Mouse (Mus musculus): Measurements from ENCODE around the gene Sdk2.

The Sdk2 gene

GRCm38 (mm10) chr11:113797014-113797983, 269.5 kb downstream of the Sdk2 start:
- no peak for DNase-seq (ENCODE audit: low read depth in 2 of 2, low spot score in 2 of 2)

- no peak for DNase-seq (ENCODE audit: low read depth in 2 of 2, low spot score in 2 of 2)
These were observed 271.0 kb downstream of the Sdk2 start for GRCm38 (mm10) chr11:113795846-113796245.

DNA sequence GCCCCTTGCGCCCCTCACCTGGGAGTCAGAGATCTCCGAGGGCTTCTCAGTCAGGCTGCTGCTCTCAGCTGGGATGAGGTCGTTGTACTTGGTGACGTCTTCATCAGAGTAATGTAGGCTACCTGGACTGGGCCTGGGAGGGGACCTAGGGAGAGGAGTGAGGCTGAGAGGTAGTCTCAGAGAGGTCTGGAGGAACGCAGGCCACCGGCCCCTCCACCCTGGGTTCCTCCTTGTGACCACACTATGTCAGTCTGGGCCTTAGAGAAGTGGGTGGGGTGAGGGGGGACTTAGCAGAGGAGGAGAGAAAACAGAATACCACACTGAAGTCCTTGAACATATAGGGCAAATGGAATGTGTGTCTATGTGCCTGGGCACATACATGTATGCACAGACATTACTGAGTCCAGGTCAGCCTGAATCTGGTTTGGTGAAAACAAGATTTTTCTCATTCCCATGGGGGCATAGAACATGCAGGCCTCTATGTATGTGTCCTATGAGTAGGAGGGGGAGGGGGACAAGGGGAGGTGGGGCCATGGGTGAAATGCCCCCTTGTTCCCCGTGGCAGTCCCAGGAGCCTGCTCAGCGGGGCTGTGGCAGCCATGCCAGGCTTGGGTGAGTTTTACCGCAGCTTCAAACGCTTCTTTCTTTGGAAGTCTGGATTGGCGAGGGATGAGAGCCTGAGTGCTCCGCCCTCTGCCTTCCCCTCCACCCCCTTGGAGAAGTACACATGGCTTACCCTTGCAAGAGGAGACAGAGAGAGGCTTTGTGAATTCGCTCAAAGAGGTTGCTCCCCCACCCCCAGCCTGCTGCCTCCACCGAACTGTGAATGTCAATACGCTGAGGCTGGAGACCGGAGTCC, 275.3 kb downstream of the Sdk2 start:
- DNase-seq (ENCODE audit: low read depth in 2 of 2, low spot score in 2 of 2), result no peak

GRCm38 (mm10) chr11:113789101-113789500, 277.7 kb downstream of the Sdk2 start:
- no peak for DNase-seq (ENCODE audit: low read depth in 2 of 2, low spot score in 2 of 2)

DNA sequence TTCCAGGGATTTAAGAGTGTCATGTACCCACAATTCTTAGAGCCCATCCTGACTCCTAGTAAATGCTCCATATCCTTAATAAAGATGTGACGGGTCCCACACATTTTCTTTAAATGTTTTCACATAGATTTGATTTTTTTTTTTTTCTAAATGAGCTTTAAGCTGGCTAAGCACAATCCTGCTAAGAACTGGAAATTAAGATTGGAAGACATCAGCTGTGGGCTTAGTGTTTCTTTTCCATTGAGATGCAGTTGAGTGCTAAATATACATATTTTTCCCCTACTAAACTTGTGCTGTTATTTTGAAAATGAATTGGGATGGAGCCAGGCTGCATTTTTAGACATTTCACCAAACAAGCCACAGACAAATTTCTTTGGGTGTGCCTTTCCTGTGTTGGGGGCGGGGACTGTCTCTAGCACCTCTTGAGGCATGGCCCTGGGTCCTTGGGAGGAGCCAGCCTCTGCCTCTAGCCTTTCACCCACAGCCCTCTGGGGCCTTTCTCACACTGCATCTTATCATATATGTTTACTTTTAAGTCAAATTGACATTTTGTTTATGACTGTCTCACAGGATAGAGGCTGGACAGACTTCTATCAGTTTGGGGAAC, 278.6 kb downstream of the Sdk2 start:
- DNase-seq (ENCODE audit: low read depth in 2 of 2, low spot score in 2 of 2), result no peak

GRCm38 (mm10) chr11:113787432-113788182, 279.2 kb downstream of the Sdk2 start:
- no peak for DNase-seq (ENCODE audit: low read depth in 2 of 2, low spot score in 2 of 2)

GRCm38 (mm10) chr11:113787009-113787408, 279.8 kb downstream of the Sdk2 start:
- DNase-seq (ENCODE audit: low read depth in 2 of 2, low spot score in 2 of 2), result no peak

GRCm38 (mm10) chr11:113786395-113786794, 280.5 kb downstream of the Sdk2 start:
- no peak for DNase-seq (ENCODE audit: low read depth in 2 of 2, low spot score in 2 of 2)

GRCm38 (mm10) chr11:113785406-113786171, 281.3 kb downstream of the Sdk2 start:
- no peak for DNase-seq (ENCODE audit: low read depth in 2 of 2, low spot score in 2 of 2)

GRCm38 (mm10) chr11:113784656-113785396, 282.0 kb downstream of the Sdk2 start:
- no peak for DNase-seq (ENCODE audit: low read depth in 2 of 2, low spot score in 2 of 2)

DNA sequence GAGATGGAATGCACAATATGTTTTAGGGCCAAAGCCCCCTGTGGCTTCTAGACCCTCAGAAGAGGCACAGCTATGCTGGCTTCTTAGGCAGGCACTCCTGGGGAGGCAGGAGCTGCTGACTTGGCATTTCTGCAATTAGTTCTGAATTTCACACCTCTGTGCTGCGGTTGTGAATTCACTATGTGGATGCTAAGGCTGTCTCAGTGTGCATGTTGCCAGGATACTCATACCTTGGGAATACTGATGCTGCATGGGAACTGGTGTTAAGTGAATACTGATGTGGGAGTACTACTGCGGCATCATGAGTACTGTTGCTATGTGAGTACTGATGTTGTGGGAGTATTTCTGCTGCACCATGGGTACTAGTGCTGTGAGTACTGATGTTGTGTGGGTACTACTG, 284.4 kb downstream of the Sdk2 start:
- DNase-seq (ENCODE audit: low read depth in 2 of 2, low spot score in 2 of 2), result no peak

DNA sequence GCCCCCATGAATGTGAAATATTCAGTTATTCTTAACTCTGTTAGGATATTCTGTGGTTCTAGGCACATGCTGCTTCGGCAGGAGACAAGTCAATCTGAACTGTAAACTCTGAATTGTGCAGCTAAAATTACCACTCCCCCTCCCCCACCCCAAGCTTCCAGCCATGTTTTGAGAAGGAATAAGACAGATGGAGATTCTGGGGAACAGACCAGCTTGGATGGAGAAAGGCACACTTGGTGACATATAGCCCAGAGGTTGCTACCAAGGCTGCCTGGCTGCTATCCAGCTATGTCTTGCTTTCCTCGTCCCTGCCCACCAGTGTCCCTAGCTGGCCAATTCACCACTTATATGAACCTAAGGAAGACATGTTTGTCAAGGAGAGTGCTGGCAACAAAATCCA, 284.8 kb downstream of the Sdk2 start:
- no peak for DNase-seq (ENCODE audit: low read depth in 2 of 2, low spot score in 2 of 2)

DNA sequence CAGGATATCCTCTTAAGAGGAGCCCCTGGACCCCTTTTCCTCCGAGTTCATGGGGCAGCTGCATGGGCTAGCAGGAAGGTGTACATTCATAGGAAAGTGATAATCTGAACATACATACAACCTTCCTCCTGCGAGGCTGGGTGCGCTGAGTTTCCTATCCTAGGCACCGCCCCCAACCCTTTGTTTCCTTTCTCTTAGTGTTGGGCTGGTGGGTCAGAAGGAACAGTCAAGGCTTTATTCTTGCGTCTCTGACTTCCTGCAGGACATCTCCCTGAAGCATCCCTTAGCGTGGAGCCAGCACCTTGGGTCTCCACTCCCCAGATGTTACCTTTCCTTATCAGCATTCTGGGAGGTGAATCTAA, 287.2 kb downstream of the Sdk2 start:
- DNase-seq (ENCODE audit: low read depth in 2 of 2, low spot score in 2 of 2), result no peak

DNA sequence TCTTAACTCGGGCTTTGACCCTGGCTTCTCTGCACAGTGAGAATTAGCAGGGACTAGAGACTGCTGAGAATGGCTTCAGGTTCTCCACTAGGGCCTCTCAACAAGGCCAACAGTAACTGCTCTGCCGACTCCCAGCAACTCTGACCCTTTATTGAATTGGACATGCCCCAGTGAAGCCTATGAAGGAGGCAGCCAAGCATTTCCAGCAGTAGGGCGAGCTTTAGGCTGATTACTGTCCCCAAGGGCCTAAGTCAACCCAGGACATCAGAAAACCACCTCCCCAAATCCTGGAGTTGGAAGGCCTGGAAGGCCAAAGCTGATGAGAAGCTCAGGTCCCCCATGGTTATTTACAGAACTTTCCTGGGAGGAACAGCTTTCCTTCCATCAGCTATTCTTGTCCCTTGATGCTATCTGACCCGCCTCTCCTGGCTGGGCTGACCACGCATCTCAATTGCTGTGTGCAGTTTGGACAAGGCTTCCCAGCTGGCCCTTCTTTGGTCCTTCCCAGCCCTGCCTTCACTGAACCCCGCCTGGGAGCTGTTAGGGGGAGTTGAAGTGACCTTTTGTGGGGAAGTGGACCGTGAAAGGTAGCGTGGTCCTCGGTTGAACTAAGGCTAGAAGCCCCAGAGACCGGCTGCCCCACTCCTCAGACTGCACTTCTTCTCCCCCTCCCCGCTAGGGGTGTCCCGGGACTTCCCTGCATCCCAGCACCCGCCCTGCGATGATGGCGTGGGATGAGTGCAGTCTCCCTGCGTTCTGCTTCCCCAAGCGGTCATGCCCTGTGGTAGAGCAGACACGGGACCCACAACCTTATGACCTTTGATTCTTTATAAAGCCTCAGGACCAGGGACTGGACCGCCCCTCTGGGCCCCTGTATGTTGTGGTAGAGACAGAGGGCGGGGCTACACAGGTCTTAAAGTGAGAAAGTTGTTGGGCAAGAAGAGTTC, 287.8 kb downstream of the Sdk2 start:
- DNase-seq (ENCODE audit: low read depth in 2 of 2, low spot score in 2 of 2), result no peak

DNA sequence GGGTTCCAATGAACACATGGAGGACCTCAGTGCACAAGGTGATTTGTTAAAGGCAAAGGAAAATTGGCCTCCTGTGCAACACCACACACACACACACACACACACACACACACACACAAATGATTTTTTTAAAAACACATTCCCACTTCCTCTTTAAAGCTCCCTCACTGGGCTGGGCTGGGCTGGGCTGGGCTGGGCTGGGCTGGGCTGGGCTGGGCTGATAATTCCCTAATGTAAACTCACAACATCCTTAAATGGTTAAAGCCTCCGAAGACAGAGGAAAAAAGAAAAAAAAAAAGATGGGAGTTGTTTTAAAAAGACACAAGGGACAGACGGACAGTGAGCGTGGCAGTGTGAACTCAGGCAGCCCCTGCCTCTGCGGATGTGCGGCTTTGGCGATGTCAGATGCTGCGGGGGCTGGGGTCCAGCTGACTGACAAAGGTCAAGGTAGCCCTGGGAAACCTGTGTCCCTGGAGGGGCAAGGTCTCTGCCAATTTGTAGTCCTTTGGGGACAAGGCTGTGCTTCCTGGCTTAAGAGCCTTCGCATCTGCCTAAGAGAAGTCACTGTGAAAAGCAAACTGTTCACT, 288.9 kb downstream of the Sdk2 start:
- no peak for DNase-seq (ENCODE audit: low read depth in 2 of 2, low spot score in 2 of 2)

- no peak for DNase-seq (ENCODE audit: low read depth in 2 of 2, low spot score in 2 of 2)
These were observed 289.9 kb downstream of the Sdk2 start for GRCm38 (mm10) chr11:113776851-113777511.

- no peak for DNase-seq (ENCODE audit: low read depth in 2 of 2, low spot score in 2 of 2)
These were observed 292.1 kb downstream of the Sdk2 start for GRCm38 (mm10) chr11:113774773-113775172.

Measured in CD8-positive naive resting alpha-beta T cell, adult 2 months (primary cell).